Mouse (Mus musculus) heart, adult 11 months (tissue): ENCODE measurements around the gene Upb1.
"Not testable (repeated sequence)": the region's sequence is repeated elsewhere in the genome, so short reads cannot be mapped to it uniquely, and the experiment has no call there.

Experiments
- DNase-seq: peaks from one replicate; pipeline ENCODE4 v3.0.0; 2022

Upb1 gene

GRCm38 (mm10) chr10:75400958-75401357 is at the start of gene Upb1:
Gene Upb1, plus strand, starts transcription at chr10:75401115.
- DNase-seq: no peak

DNA sequence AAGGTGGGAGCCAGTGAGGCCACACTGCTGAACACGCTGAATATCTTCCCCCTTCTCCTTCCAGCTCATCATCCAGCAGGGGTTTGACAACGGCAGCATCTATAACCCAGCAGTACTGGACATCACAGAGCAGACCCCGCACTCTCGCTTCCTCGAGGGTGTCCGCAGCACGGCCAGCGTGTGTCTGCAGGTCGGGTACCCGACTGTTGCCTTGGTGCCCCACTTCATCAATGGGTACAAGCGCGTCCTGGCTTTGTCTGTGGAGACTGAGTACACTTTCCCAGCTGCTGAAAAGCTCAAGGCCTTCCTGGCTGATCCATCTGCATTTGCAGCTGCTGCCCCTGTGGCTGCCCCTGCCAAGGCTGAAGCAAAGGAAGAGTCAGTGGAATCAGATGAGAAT is 48.4 kb upstream of the Upb1 start:
- peak; percentile 74 for DNase-seq

DNA sequence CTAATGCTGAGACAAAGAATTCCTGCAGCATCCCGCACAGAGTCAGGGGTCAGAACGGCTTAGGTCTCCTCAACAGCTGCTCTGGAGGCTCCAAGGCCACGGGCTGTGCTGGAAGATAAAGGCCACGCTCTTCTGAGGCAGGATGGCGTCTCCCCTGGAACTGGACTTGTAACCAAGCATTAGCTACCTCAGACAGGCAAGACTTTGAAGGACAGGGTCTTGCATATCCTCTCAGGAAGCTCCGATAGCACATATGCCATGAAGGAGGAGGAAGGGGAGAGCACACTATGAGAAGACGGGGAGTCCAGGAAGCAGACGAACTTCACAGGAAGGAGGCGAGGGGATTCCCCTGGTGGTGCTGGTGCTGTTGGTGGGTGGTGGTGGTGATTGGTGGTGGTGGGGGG is 47.1 kb upstream of the Upb1 start:
- DNase-seq: peak; percentile 91

DNA sequence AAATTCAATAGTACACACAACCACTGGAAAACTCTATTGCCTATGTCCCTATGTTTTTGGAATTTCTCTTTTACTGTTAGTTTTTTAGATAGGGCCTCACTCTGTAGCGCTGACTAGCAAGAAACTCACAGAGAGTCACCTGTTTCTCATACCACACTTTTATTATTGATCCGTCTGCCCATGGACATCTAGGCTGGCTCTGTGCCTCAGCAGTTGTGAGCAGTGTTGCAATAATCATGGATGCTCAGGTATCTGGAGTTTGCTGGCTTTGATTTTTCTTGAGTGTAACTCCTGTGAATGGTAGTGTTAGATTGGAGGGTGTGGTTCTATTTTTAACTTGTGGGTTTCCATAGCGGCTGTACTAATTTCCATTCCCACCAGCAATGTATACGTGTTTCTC is 45.6 kb upstream of the Upb1 start:
- DNase-seq: peak; percentile 56

- peak; percentile 95 for DNase-seq
Observed at GRCm38 (mm10) chr10:75364214-75364690, 36.7 kb upstream of the Upb1 start.

DNA sequence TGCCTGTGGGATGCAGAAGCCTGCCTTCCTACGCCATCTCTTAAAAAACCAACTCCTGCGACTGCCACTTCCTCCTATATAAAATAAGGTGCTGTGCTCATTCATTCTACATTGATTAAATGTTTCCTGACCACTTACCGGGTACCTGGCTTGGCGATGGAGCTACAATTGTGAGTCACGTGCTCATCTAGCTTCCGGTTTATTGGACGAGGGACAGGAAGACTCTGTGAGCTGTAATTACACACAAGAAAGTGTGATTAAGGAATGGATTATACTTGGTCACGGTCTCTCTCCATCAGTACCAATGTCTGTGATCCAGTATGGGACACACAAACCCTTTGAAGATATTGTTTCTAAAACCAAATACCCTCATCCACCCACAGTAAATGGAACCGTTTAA is 36.1 kb upstream of the Upb1 start:
- no peak for DNase-seq

GRCm38 (mm10) chr10:75365231-75365633 is 35.7 kb upstream of the Upb1 start:
- DNase-seq: peak; percentile 87

DNA sequence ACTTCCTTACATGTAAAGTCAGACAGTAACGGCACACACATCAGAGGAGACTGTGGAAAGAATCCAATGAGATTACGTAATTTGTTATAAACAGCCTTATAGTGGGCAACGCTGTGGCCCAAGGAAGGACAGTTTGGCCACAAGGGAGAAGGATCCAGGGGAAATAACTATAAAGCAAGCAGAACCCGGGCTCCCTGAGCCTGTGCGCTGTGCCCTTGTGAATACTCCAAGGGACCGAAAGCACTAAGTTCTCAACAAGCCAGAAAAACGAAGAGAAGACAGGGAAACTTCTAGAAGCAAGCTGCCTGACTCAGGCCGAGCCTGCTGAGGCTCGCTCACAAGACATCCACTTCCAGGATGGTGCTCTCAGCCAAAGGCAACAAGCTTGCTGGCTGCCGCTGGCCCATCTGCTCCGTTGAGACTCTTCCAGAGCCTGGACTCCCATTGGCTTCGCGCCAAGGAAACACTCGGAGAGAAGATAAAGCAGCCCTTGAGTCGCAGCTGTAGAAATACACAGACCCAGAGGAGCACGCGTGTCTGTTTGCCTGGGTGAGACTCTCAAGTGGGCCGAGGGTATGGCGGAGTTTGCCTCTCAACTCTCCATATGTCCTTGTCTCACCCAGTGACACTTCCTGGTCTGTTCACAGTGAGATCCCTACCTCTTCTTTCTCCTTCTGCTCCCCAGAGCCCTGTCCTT is 27.1 kb upstream of the Upb1 start:
- peak; percentile 98 for DNase-seq

DNA sequence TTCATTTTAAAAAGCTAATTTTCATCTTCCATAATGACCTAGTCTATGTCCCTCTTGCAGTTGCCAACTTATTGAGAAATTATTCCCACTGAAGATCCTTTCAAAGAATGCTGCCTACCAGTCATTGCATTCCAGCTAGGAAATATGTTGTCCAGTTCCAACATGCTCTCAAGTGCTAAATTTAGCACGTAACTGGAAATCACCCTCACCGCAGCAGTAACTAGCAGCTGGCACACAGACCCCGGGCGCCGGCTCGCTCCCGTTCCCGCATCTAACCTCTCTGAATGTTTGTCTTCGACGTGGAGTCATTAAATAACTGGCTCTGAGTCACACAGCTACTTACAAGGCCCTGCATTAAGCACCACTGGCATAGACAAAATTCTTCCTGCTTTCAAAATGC is 22.2 kb upstream of the Upb1 start:
- DNase-seq: peak; percentile 92

- peak; percentile 42 for DNase-seq
Observed at GRCm38 (mm10) chr10:75390156-75390555, 10.8 kb upstream of the Upb1 start.

DNA sequence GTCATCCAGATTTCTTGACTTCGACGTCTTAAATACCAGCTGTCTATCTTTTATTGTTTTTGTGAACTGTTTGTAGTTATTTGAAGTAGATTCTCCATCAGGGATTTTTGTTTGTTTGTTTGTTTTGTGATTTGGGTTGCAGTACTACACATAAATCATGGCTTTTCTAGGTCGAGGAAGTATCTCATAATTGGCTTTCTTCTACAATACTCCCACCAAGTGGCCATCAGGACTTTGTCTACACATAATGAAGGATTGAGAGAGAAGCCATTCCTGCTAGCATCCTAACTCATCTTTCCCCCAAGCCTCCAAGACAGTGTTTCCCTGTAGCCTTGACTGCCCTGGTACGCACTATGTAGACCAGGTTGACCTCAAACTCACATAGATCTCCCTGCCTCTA is 10.1 kb upstream of the Upb1 start:
- peak; percentile 12 for DNase-seq

GRCm38 (mm10) chr10:75394796-75395195 is 6.1 kb upstream of the Upb1 start:
- DNase-seq: peak; percentile 84

DNA sequence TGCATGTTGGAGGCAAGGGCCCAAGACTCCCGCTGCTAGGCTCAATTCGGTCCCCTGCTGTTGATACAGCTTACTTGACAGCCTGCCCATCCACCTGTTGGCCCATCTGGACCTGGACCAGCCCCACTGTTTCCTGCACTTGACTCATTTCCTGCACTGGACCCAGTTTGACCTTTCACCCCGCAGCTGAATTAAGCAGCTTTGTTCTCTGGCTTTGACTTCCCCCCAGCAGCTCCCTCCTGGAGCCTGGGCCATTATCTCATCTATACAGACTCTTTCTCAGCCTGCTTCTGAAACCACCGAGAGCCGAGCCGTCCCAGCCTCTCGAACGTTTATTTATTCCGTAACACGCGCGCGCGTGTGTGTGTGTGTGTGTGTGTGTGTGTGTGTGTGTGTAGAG is 3.9 kb upstream of the Upb1 start:
- peak; percentile 97 for DNase-seq

- no peak for DNase-seq
Observed at GRCm38 (mm10) chr10:75405916-75406315, 5.0 kb downstream of the Upb1 start.

- peak; percentile 95 for DNase-seq
Observed at GRCm38 (mm10) chr10:75406755-75407154, 5.8 kb downstream of the Upb1 start.

GRCm38 (mm10) chr10:75407741-75408140 is 6.8 kb downstream of the Upb1 start:
- no peak for DNase-seq

- DNase-seq: not testable (repeated sequence)
Observed at GRCm38 (mm10) chr10:75411343-75412113, 10.6 kb downstream of the Upb1 start.

- DNase-seq: no peak
Observed at GRCm38 (mm10) chr10:75412114-75413103, 11.5 kb downstream of the Upb1 start.

GRCm38 (mm10) chr10:75414925-75415324 is 14.0 kb downstream of the Upb1 start:
- DNase-seq: no peak

GRCm38 (mm10) chr10:75417363-75418042 is 16.6 kb downstream of the Upb1 start:
- DNase-seq: no peak

DNA sequence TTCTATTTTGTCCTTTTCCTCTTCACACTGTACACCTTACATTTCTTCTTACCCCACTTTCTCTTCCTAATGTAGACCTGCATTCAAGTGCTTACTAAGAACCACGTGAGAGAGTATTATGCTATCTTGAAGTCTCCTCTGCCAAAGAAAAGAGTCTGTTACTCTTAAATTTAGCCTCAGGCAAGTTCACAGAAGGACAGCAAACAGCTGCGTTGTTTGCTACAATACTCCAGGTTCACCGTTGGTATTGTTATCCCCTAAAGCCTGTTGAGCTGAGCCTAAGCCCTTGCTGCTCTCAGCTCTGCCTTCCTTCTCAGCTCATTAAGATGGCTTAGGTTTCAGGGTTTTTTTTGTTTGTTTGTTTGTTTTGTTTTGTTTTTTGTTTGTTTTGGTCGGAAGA is 17.8 kb downstream of the Upb1 start:
- no peak for DNase-seq

DNA sequence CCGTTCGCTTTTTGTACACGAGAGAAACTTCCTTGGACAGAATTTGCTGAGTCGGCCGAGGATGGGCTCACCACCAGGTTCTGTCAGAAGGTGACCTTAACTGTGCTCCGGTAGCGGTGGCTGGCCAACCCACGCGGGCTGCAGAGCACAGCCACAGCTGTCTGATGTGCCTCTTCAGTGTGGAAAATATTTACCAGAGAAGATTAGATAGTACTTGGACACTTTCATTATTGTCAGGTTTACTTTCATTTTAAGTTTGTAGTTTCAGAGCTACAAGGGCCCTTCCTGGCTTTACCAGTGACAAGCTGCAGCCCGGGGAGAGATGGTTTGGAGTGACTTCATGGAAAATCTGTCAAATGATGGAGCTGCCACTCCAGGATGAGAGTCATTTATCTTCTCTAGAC is 23.6 kb downstream of the Upb1 start:
- DNase-seq: peak; percentile 94
